Mouse (Mus musculus) midbrain, embryonic 10.5 days (tissue): ENCODE measurements around the gene Etv3. TPM values are rescaled to one million over a fixed set of nuclear protein-coding genes. Genes with fewer than 3 reads are reported as not detected.
"Not testable (repeated sequence)": the region's sequence is repeated elsewhere in the genome, so short reads cannot be mapped to it uniquely, and the experiment has no call there.

ENCODE experiments used
- DNase-seq: peaks from one replicate; pipeline ENCODE4 v3.0.0-alpha.2; 2017; ENCODE audit warnings: low spot score
- H3K27ac ChIP-seq: fragments of 300-500 bp; sonication (generic); replicated peaks from 2 replicates; pipeline ENCODE4 v1.5.1; 2016; ENCODE audit warnings: mild to moderate bottlenecking
- H3K27me3 ChIP-seq: fragments of 300-500 bp; sonication (generic); 2 replicates; pipeline ENCODE4 v1.6.1; 2016; ENCODE audit warnings: low read depth, mild to moderate bottlenecking; ENCODE audit not compliant: poor library complexity, severe bottlenecking
- H3K36me3 ChIP-seq: fragments of 300-500 bp; sonication (generic); 2 replicates; pipeline ENCODE4 v1.6.1; 2016; ENCODE audit warnings: mild to moderate bottlenecking, moderate library complexity
- H3K4me1 ChIP-seq: fragments of 300-500 bp; sonication (generic); 2 replicates; pipeline ENCODE4 v1.6.1; 2016
- H3K4me3 ChIP-seq: fragments of 300-500 bp; sonication (generic); 2 replicates; pipeline ENCODE4 v1.5.1; 2016; ENCODE audit warnings: mild to moderate bottlenecking, moderate library complexity
- H3K9me3 ChIP-seq: fragments of 300-500 bp; sonication (generic); replicated peaks from 2 replicates; pipeline ENCODE4 v1.6.1; 2016; ENCODE audit warnings: mild to moderate bottlenecking
- WGBS: fragments of 180-500 bp; shearing (Covaris S2); methylation state at CpG from one replicate; pipeline ENCODE4 v1.1.7; 2016; 5-methylcytosine and 5-hydroxymethylcytosine counted together
- polyA plus RNA-seq: library from polyadenylated mRNA; unstranded; fragments of >200 nt; fragmentation: Nextera tagmentation; extraction: Ambion mirVana; gene quantifications from 2 replicates; pipeline ENCODE4 v1.2.1, GENCODE M21; 2016

Etv3 gene
- polyA plus RNA-seq, result 9.8 and 11.8 TPM in 2 replicates

GRCm38 (mm10) chr3:87525043-87525836 is at the start of gene Etv3:
Etv3 (plus strand) TSS chr3:87525407.
- Histone ChIP-seq H3K27me3 (0 out of 2 replicates have a peak, but pooled peaks cover 5% of the 10 kb centered on the region), H3K27ac (peak within 1 kb of the TSS; percentile 94), H3K4me1 (peaks cover 18% of the 10 kb centered on the region), H3K36me3 (peaks cover 32% of the 10 kb centered on the region), H3K4me3 (peak within 1 kb of the TSS; percentile 99), H3K9me3 (no peaks in the 10 kb centered on the region)
- peak; percentile 89 for DNase-seq
- 5% methylated on average over 63 of the region's 64 CpGs for WGBS

DNA sequence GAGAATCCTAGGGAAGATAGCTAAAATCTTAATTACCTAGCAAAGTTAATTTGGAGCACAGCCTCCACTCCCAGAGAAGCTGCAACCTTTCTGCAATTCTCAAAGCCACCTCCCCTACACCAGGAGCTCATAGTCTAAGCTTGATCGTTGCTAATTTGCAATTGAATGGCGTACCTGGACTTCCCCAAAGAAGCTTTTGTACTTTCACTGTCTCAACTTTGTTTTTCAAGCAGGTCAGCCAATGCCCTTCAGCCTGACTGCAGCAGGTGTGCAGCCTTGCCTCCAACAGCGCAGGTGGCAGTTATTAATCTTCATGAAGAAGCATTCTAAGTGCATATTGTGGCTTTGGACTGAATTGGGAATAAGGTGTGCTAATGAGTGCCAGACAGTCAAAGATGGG is 47.3 kb upstream of the Etv3 start:
- not testable (repeated sequence) for H3K4me1 ChIP-seq, H3K36me3 ChIP-seq, H3K27ac ChIP-seq, H3K4me3 ChIP-seq, DNase-seq, H3K27me3 ChIP-seq
- WGBS, result 87% methylated on average over 3 of the region's 3 CpGs
- H3K9me3 ChIP-seq, result peaks cover 13% of the 10 kb centered on the region; the same call in 1 of the 2 replicates

DNA sequence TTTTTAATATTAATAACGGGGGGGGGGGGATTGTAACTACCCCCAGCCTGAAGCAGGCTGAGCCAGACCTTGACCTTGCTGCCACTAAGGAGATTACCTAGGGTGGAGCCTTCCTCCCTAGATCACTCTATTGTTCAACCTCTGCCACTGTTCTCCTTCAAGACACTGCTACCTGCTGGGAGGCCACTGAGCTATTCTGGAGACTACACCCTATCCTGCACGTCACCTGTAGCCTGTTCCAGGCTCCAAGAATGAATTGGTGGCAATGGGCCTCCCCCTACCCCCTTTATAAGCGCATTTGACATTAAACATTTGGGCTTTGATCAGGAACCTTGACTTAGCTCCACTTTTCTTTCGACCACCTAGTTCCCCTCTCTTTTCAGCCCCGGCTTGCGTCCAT is 46.6 kb upstream of the Etv3 start:
- H3K36me3 ChIP-seq, H3K27me3 ChIP-seq, H3K4me1 ChIP-seq, H3K27ac ChIP-seq, DNase-seq, H3K4me3 ChIP-seq: not testable (repeated sequence)
- peaks cover 13% of the 10 kb centered on the region; the same call in 1 of the 2 replicates for H3K9me3 ChIP-seq
- 87% methylated on average over 6 of the region's 6 CpGs for WGBS

DNA sequence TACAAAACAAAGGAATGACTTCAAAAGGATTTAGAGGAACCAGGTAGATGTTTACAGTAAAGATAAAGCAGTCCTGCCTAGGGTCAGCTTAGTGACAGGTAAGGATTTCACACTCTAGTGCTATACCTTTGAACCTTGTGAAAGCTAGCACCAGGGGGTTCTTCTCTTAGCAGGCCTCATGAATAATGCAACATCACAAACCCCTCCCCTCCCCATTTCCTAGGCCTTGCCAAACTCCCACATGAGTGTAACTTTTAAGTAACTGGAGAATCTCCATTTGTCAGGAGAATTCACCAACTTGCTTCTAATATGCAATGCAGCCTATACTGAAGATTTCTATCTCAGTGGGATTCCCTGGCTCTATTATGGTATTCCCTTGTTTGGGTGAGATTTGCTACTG is 46.0 kb upstream of the Etv3 start:
- DNase-seq, H3K4me3 ChIP-seq, H3K36me3 ChIP-seq, H3K27me3 ChIP-seq, H3K4me1 ChIP-seq, H3K27ac ChIP-seq: not testable (repeated sequence)
- peaks cover 13% of the 10 kb centered on the region; the same call in 1 of the 2 replicates for H3K9me3 ChIP-seq

- no peak overlapping the region for H3K4me3 ChIP-seq
- no peak overlapping the region for H3K27ac ChIP-seq
- no peaks in the 10 kb centered on the region for H3K36me3 ChIP-seq
- H3K27me3 ChIP-seq, result no peaks in the 10 kb centered on the region
- H3K4me1 ChIP-seq, result peaks cover 4% of the 10 kb centered on the region; the same call in 1 of the 2 replicates
- DNase-seq, result peak; percentile 6
- WGBS, result 88% methylated on average over 4 of the region's 4 CpGs
- H3K9me3 ChIP-seq, result no peaks in the 10 kb centered on the region
These were observed 37.8 kb upstream of the Etv3 start for GRCm38 (mm10) chr3:87487392-87487791.

DNA sequence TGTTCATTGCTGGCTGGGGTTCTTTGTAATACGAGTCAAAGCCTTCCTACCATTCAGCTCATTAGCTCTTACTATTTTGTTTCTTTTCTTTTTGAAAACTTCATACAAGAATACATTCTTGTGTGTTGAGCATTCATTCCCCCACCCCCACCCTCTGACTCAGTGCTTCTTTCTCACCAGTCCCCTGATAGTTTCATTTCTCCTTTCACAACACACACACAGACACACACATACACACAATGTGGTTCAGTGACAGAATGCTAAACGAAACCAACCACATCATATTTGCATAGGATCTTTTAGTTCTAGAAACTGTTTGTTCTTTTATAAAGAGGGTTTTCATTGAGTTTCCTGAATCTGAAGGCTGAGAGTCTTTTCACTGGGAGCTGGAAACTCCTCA is 37.3 kb upstream of the Etv3 start:
- no peaks in the 10 kb centered on the region for H3K9me3 ChIP-seq
- H3K27ac ChIP-seq, result no peak overlapping the region
- H3K36me3 ChIP-seq, result no peaks in the 10 kb centered on the region
- H3K4me3 ChIP-seq, result no peak overlapping the region
- H3K4me1 ChIP-seq, result peaks cover 4% of the 10 kb centered on the region; the same call in 1 of the 2 replicates
- 69% methylated on average over 2 of the region's 2 CpGs for WGBS
- no peaks in the 10 kb centered on the region for H3K27me3 ChIP-seq
- no peak for DNase-seq

- Histone ChIP-seq H3K9me3 (no peaks in the 10 kb centered on the region), H3K36me3 (no peaks in the 10 kb centered on the region), H3K4me1 (peaks cover 14% of the 10 kb centered on the region), H3K4me3 (no peak overlapping the region), H3K27ac (no peak overlapping the region), H3K27me3 (peaks cover 6% of the 10 kb centered on the region; the same call in 1 of the 2 replicates)
- peak; percentile 5 for DNase-seq
- WGBS, result 84% methylated on average over 9 of the region's 9 CpGs
These were observed 26.9 kb upstream of the Etv3 start for GRCm38 (mm10) chr3:87498266-87498665.

GRCm38 (mm10) chr3:87499072-87499471 is 26.1 kb upstream of the Etv3 start:
- H3K27me3 ChIP-seq, result peaks cover 14% of the 10 kb centered on the region; the same call in 1 of the 2 replicates
- H3K4me1 ChIP-seq, result peaks cover 14% of the 10 kb centered on the region
- no peaks in the 10 kb centered on the region for H3K9me3 ChIP-seq
- 30% methylated on average over 3 of the region's 3 CpGs for WGBS
- DNase-seq, result peak; percentile 64
- H3K27ac ChIP-seq, result no peak overlapping the region
- H3K4me3 ChIP-seq, result no peak overlapping the region
- no peaks in the 10 kb centered on the region for H3K36me3 ChIP-seq

- no peaks in the 10 kb centered on the region for H3K36me3 ChIP-seq
- WGBS, result 85% methylated on average over 24 of the region's 24 CpGs
- peaks cover 14% of the 10 kb centered on the region; the same call in 1 of the 2 replicates for H3K27me3 ChIP-seq
- H3K27ac ChIP-seq, result no peak overlapping the region
- no peaks in the 10 kb centered on the region for H3K9me3 ChIP-seq
- peaks cover 14% of the 10 kb centered on the region for H3K4me1 ChIP-seq
- peak; percentile 10 for DNase-seq
- H3K4me3 ChIP-seq, result no peak overlapping the region
These were observed 24.8 kb upstream of the Etv3 start for GRCm38 (mm10) chr3:87500088-87501055.

- peak; percentile 10 for DNase-seq
- Histone ChIP-seq H3K36me3 (no peaks in the 10 kb centered on the region), H3K27me3 (peaks cover 14% of the 10 kb centered on the region; the same call in 1 of the 2 replicates), H3K9me3 (no peaks in the 10 kb centered on the region), H3K4me1 (peaks cover 14% of the 10 kb centered on the region), H3K4me3 (no peak overlapping the region), H3K27ac (no peak overlapping the region)
- whole genome bisulfite sequencing, result 63% methylated on average over 8 of the region's 8 CpGs
These were observed 24.1 kb upstream of the Etv3 start for GRCm38 (mm10) chr3:87501151-87501550.

DNA sequence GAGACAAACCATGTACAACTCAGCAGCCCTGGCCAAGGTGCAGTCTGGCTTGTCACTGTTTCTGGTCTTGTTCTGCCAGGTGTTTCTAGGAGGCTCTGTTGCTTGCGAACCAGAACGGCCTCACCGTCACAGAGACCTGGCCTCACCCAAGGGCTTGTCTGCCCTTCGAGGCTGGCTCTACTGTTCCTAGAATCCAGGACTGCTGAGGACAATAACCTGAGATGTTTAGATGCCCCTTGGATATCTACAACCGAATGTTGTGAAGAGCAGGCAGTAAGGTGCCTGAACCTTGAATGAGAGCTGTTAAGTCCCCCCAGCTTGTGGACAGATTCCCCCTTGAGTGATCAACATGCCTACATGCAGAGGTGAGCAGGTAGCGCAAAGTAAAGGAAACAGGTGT is 22.4 kb upstream of the Etv3 start:
- Histone ChIP-seq H3K4me3 (no peak overlapping the region), H3K9me3 (no peaks in the 10 kb centered on the region), H3K27ac (no peak overlapping the region), H3K36me3 (no peaks in the 10 kb centered on the region), H3K27me3 (peaks cover 14% of the 10 kb centered on the region; the same call in 1 of the 2 replicates), H3K4me1 (peaks cover 14% of the 10 kb centered on the region)
- WGBS, result 91% methylated on average over 6 of the region's 6 CpGs
- no peak for DNase-seq

- Histone ChIP-seq H3K36me3 (no peaks in the 10 kb centered on the region), H3K27me3 (peaks cover 24% of the 10 kb centered on the region), H3K9me3 (no peaks in the 10 kb centered on the region), H3K27ac (no peak overlapping the region), H3K4me1 (peaks cover 24% of the 10 kb centered on the region), H3K4me3 (no peak overlapping the region)
- 40% methylated on average over 7 of the region's 7 CpGs for whole genome bisulfite sequencing
- DNase-seq, result peak; percentile 51
These were observed 20.9 kb upstream of the Etv3 start for GRCm38 (mm10) chr3:87504330-87504729.
